Mouse (Mus musculus) heart, adult 2 months (tissue): ENCODE measurements around the gene Lrrfip2. TPM values are rescaled to one million over a fixed set of nuclear protein-coding genes. Genes with fewer than 3 reads are reported as not detected.

Source experiments
- DNase-seq, 2 experiments: peaks; one replicate each; pipeline ENCODE4 v3.0.0; 2021
- H3K27ac ChIP-seq: fragments of 200-600 bp; 2 replicates; pipeline ENCODE4 v1.8.1; 2022
- H3K27me3 ChIP-seq: fragments of 200-500 bp; 2 replicates; pipeline ENCODE4 v1.6.1; 2012; ENCODE audit warnings: mild to moderate bottlenecking, low read length, inconsistent platforms, mixed read lengths; ENCODE audit not compliant: control insufficient read depth, insufficient read depth
- H3K36me3 ChIP-seq: fragments of 200-500 bp; 2 replicates; pipeline ENCODE4 v1.6.1; 2012; ENCODE audit warnings: low read length, inconsistent platforms; ENCODE audit not compliant: control insufficient read depth, insufficient read depth
- H3K4me1 ChIP-seq: fragments of 200-500 bp; 2 replicates; pipeline ENCODE4 v1.6.1; 2011; ENCODE audit warnings: low read length; ENCODE audit not compliant: control insufficient read depth, insufficient read depth
- H3K4me3 ChIP-seq: fragments of 200-600 bp; 2 replicates; pipeline ENCODE4 v1.8.1; 2022
- H3K79me2 ChIP-seq: fragments of 200-500 bp; replicated peaks from 2 replicates; pipeline ENCODE4 v1.6.1; 2012; ENCODE audit warnings: mild to moderate bottlenecking, inconsistent platforms, low read length, moderate library complexity, mixed read lengths; ENCODE audit not compliant: control insufficient read depth, insufficient read depth
- H3K9ac ChIP-seq: fragments of 200-500 bp; 2 replicates; pipeline ENCODE4 v1.6.1; 2012; ENCODE audit warnings: low read depth, mild to moderate bottlenecking, control low read depth, inconsistent platforms, low read length, mixed read lengths
- CTCF ChIP-seq: fragments of 200-600 bp; IDR thresholded peaks from 2 replicates; pipeline ENCODE4 v1.8.1; 2022; ENCODE audit warnings: antibody characterized with exemption, mild to moderate bottlenecking, moderate library complexity
- EP300 ChIP-seq: fragments of 200-500 bp; IDR thresholded peaks from 2 replicates; pipeline ENCODE4 v1.6.1; 2011; ENCODE audit warnings: low read depth, low read length, control low read depth; ENCODE audit not compliant: insufficient read depth
- POLR2A ChIP-seq: fragments of 200-500 bp; IDR thresholded peaks from 2 replicates; pipeline ENCODE4 v1.6.1; 2011; ENCODE audit warnings: mild to moderate bottlenecking, low read depth, low read length, control low read depth; ENCODE audit not compliant: insufficient read depth
- WGBS: fragments of 180-500 bp; shearing (Covaris S2); methylation state at CpG from one replicate; pipeline ENCODE4 v1.1.7; 2018; 5-methylcytosine and 5-hydroxymethylcytosine counted together
- intact Hi-C: fragments of 180-260 bp; cut with DNase I; formaldehyde crosslinking; loops from one replicate; pipeline ENCODE4 v1.15.1; 2025
- long read RNA-seq: library from polyadenylated mRNA; stranded (forward); transcript quantifications from one replicate; pipeline ENCODE4 v2.0.0, GENCODE M21; 2021
- polyA plus RNA-seq: library from polyadenylated mRNA; depleted of rRNA; stranded (reverse); fragments of >200 nt; gene quantifications from 2 replicates; pipeline ENCODE4 v1.2.3, GENCODE M21; 2012; rRNA removed
- total RNA-seq, 2 experiments: library from RNA; stranded (reverse); gene quantifications; 2 replicates each; pipeline ENCODE4 v1.2.3; 2021

The Lrrfip2 gene
- total RNA-seq (10 to 100 TPM; 83.6 to 84.1 TPM), polyA plus RNA-seq (33.5 and 61.2 TPM in 2 replicates)
- long read RNA-seq, partial matches to known transcripts: 10 of 77 reads
- long read RNA-seq, other reads (novel, unspliced or antisense): 61 of 77 reads

GRCm38 (mm10) chr9:111117126-111117642, at the start of gene Lrrfip2:
TSS of gene Lrrfip2 (plus strand) at chr9:111117592.
- H3K9ac ChIP-seq: peak within 1 kb of the TSS; percentile 89
- intact Hi-C loops: loop anchor here (1.0 to 5.0 kb wide), 2 partner anchors 24 to 35 kb away; no protein-coding TSS in a partner anchor

GRCm38 (mm10) chr9:111070546-111070961, 46.8 kb upstream of the Lrrfip2 start:
- DNase-seq: peak; percentile 55 to 78
- H3K9ac ChIP-seq: no peak overlapping the region

More at GRCm38 (mm10) chr9:111117126-111117642, at the start of gene Lrrfip2:
- peaks cover 3% of the 10 kb centered on the region; the same call in 1 of the 2 replicates for H3K79me2 ChIP-seq
- peaks cover 8% of the 10 kb centered on the region for H3K4me1 ChIP-seq
- DNase-seq: no peak
- H3K36me3 ChIP-seq: peaks cover 25% of the 10 kb centered on the region
- WGBS: 36% methylated on average over 14 of the region's 14 CpGs
- peak within 1 kb of the TSS; percentile 89 for H3K4me3 ChIP-seq
- peak within 1 kb of the TSS; percentile 87 for H3K27ac ChIP-seq
- H3K27me3 ChIP-seq: no peaks in the 10 kb centered on the region
- no peak for TF ChIP-seq EP300
- TF ChIP-seq CTCF: no peak
- no peak for TF ChIP-seq POLR2A

GRCm38 (mm10) chr9:111072175-111072574, 45.2 kb upstream of the Lrrfip2 start:
- TF ChIP-seq CTCF (peak; percentile 86), EP300 (peak; percentile 71; the same call in 1 of the 2 replicates), POLR2A (no peak)
- H3K36me3 ChIP-seq: no peaks in the 10 kb centered on the region
- H3K27me3 ChIP-seq: no peaks in the 10 kb centered on the region
- intact Hi-C loops: loop anchor here (1.0 to 10.0 kb wide), 3 partner anchors 75 to 287 kb away; no protein-coding TSS in a partner anchor
- no peak overlapping the region for H3K9ac ChIP-seq
- no peak overlapping the region; the same call in 1 of the 2 replicates for H3K27ac ChIP-seq
- peak; percentile 55 to 64 for DNase-seq
- no peaks in the 10 kb centered on the region for H3K79me2 ChIP-seq
- 22% methylated on average over 7 of the region's 7 CpGs for WGBS
- no peak overlapping the region for H3K4me3 ChIP-seq
- peaks cover 6% of the 10 kb centered on the region for H3K4me1 ChIP-seq

More at GRCm38 (mm10) chr9:111070546-111070961, 46.8 kb upstream of the Lrrfip2 start:
- Histone ChIP-seq H3K27me3 (no peaks in the 10 kb centered on the region), H3K27ac (no peak overlapping the region), H3K79me2 (no peaks in the 10 kb centered on the region), H3K4me1 (peaks cover 6% of the 10 kb centered on the region), H3K36me3 (no peaks in the 10 kb centered on the region), H3K4me3 (no peak overlapping the region)
- intact Hi-C loops: loop anchor here (10.0 kb wide), 1 partner anchor 286 kb away; no protein-coding TSS in a partner anchor
- WGBS: 30% methylated on average over 4 of the region's 4 CpGs
- TF ChIP-seq CTCF (peak; percentile 95), POLR2A (no peak)

- Histone ChIP-seq H3K9ac (no peak overlapping the region), H3K36me3 (no peaks in the 10 kb centered on the region), H3K79me2 (no peaks in the 10 kb centered on the region), H3K4me3 (no peak overlapping the region), H3K27me3 (no peaks in the 10 kb centered on the region), H3K4me1 (peaks cover 6% of the 10 kb centered on the region), H3K27ac (no peak overlapping the region)
- no peak for DNase-seq
- intact Hi-C loops: loop anchor here (1.0 to 10.0 kb wide), 3 partner anchors 76 to 288 kb away; no protein-coding TSS in a partner anchor
- 61% methylated on average over 4 of the region's 4 CpGs for WGBS
- TF ChIP-seq POLR2A (no peak), EP300 (no peak), CTCF (no peak)
Observed at GRCm38 (mm10) chr9:111072971-111073370, 44.4 kb upstream of the Lrrfip2 start.

DNA sequence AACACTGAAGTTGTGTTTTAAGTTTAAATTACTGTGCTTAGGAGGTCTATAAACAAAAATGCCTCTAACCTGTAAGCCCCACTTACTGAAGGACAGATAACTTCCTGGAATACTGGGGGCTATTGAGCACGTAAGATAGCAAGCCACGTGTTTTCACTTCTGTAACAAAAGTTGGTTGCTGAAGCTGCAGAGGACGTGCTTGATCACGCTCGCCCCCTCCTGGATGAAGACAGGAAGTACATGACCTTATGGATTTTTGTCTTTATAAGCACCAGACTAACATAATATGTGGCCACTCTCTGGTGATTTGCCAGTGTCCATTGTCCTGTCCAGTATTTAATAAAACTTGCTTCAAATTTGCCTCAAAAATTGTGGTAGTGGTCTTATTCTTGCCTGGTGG, 39.6 kb upstream of the Lrrfip2 start:
- H3K9ac ChIP-seq: no peak overlapping the region
- TF ChIP-seq EP300: no peak
- peak; percentile 59 for TF ChIP-seq CTCF
- no peaks in the 10 kb centered on the region for H3K36me3 ChIP-seq
- H3K27ac ChIP-seq: no peak overlapping the region
- DNase-seq: no peak
- intact Hi-C loops: loop anchor here (10.0 kb wide), 1 partner anchor 293 kb away; no protein-coding TSS in a partner anchor
- WGBS: 72% methylated on average over 5 of the region's 5 CpGs
- H3K4me1 ChIP-seq: no peaks in the 10 kb centered on the region
- H3K79me2 ChIP-seq: no peaks in the 10 kb centered on the region
- no peak overlapping the region for H3K4me3 ChIP-seq
- H3K27me3 ChIP-seq: no peaks in the 10 kb centered on the region

- Histone ChIP-seq H3K27ac (no peak overlapping the region), H3K9ac (no peak overlapping the region), H3K36me3 (no peaks in the 10 kb centered on the region), H3K27me3 (no peaks in the 10 kb centered on the region), H3K4me3 (no peak overlapping the region), H3K79me2 (no peaks in the 10 kb centered on the region), H3K4me1 (no peaks in the 10 kb centered on the region)
- intact Hi-C loops: no loop called here
- no peak for TF ChIP-seq CTCF
- TF ChIP-seq POLR2A: no peak
- TF ChIP-seq EP300: no peak
- WGBS: 91% methylated on average over 8 of the region's 8 CpGs
- DNase-seq: no peak
Observed at GRCm38 (mm10) chr9:111080801-111081200, 36.6 kb upstream of the Lrrfip2 start.
